Mouse (Mus musculus) MEL (cell line): ENCODE data around the gene Acly. TPM values are rescaled to one million over a fixed set of nuclear protein-coding genes. Genes with fewer than 3 reads are reported as not detected.

Experiments
- DNase-seq: peaks from one replicate; pipeline ENCODE4 v3.0.0; 2011; ENCODE audit warnings: low read depth, low spot score
- H3K27ac ChIP-seq: 2 replicates; pipeline ENCODE4 v1.5.1; 2012; ENCODE audit warnings: low read depth, mild to moderate bottlenecking, control low read depth, low read length, moderate library complexity; ENCODE audit not compliant: control insufficient read depth
- H3K27me3 ChIP-seq, 2 experiments: fragments of 150-350 bp in 1 of 2; sonication (generic) in 1 of 2; 2 replicates each; pipeline ENCODE4 v1.6.1; 2012; ENCODE audit warnings: low read length in 2 of 2, mild to moderate bottlenecking in 2 of 2, improper control_type of control experiment in 1 of 2, moderate library complexity in 1 of 2; ENCODE audit not compliant: insufficient read depth in 2 of 2, control insufficient read depth in 1 of 2
- H3K36me3 ChIP-seq, 2 experiments: 2 replicates each; pipeline ENCODE4 v1.6.1; 2012 to 2014; ENCODE audit warnings: low read length in 2 of 2, improper control_type of control experiment in 1 of 2, inconsistent platforms in 1 of 2, mild to moderate bottlenecking in 1 of 2; ENCODE audit not compliant: insufficient read depth in 2 of 2, control insufficient read depth in 1 of 2
- H3K4me1 ChIP-seq, 2 experiments: fragments of 150-350 bp in 1 of 2; sonication (generic) in 1 of 2; 2 replicates each; pipeline ENCODE4 v1.6.1; 2012; ENCODE audit warnings: low read length in 2 of 2, improper control_type of control experiment in 1 of 2, mild to moderate bottlenecking in 1 of 2; ENCODE audit not compliant: insufficient read depth in 2 of 2, control insufficient read depth in 1 of 2
- H3K4me3 ChIP-seq, 2 experiments: fragments of 150-350 bp in 1 of 2; sonication (generic) in 1 of 2; 2 replicates each; pipeline ENCODE4 v1.5.1; 2012; ENCODE audit warnings: low read depth in 2 of 2, low read length in 2 of 2, mild to moderate bottlenecking in 2 of 2, moderate library complexity in 2 of 2, control low read depth in 1 of 2, improper control_type of control experiment in 1 of 2; ENCODE audit not compliant: control insufficient read depth in 1 of 2, insufficient read depth in 1 of 2
- H3K79me2 ChIP-seq: 2 replicates; pipeline ENCODE4 v1.6.1; 2012; ENCODE audit warnings: mild to moderate bottlenecking, low read length, moderate library complexity; ENCODE audit not compliant: control insufficient read depth, poor library complexity, insufficient read depth
- H3K9ac ChIP-seq: 2 replicates; pipeline ENCODE4 v1.6.1; 2012; ENCODE audit warnings: low read depth, mild to moderate bottlenecking, control low read depth, low read length, moderate library complexity; ENCODE audit not compliant: control insufficient read depth, poor library complexity, severe bottlenecking
- H3K9me3 ChIP-seq: fragments of 150-350 bp; sonication (generic); replicated peaks from 2 replicates; pipeline ENCODE4 v1.6.1; 2012; ENCODE audit warnings: mild to moderate bottlenecking, low read length, improper control_type of control experiment, moderate library complexity; ENCODE audit not compliant: insufficient read depth
- CTCF ChIP-seq, 3 experiments: IDR thresholded peaks in 2 of 3; conservative IDR thresholded peaks in 1 of 3; 2 replicates each; pipeline ENCODE4 v1.5.1; 2011 to 2012; ENCODE audit warnings: low read length in 3 of 3, low read depth in 2 of 3, mild to moderate bottlenecking in 2 of 3, improper control_type of control experiment in 1 of 3, inconsistent platforms in 1 of 3, mixed read lengths in 1 of 3, moderate library complexity in 1 of 3; ENCODE audit not compliant: control insufficient read depth in 1 of 3, insufficient read depth in 1 of 3, poor library complexity in 1 of 3, severe bottlenecking in 1 of 3
- EP300 ChIP-seq, 2 experiments: IDR thresholded peaks; 2 replicates each; pipeline ENCODE4 v1.6.1; 2011; ENCODE audit warnings: improper control_type of control experiment in 2 of 2, low read length in 2 of 2, low read depth in 1 of 2, mild to moderate bottlenecking in 1 of 2
- POLR2A ChIP-seq, 2 experiments: IDR thresholded peaks; 2 replicates each; pipeline ENCODE4 v1.6.1; 2011 to 2012; ENCODE audit warnings: low read length in 2 of 2, mild to moderate bottlenecking in 2 of 2, control low read depth in 1 of 2, improper control_type of control experiment in 1 of 2, low read depth in 1 of 2, moderate library complexity in 1 of 2; ENCODE audit not compliant: control insufficient read depth in 1 of 2, insufficient read depth in 1 of 2, poor library complexity in 1 of 2
- TAL1 ChIP-seq: IDR thresholded peaks from 2 replicates; pipeline ENCODE4 v1.6.1; 2012; ENCODE audit warnings: mild to moderate bottlenecking, inconsistent platforms, low read length, moderate library complexity, mixed read lengths
- UBTF ChIP-seq: IDR thresholded peaks from 2 replicates; pipeline ENCODE4 v1.6.1; 2012; ENCODE audit warnings: low read depth, mild to moderate bottlenecking, inconsistent platforms, low read length, improper control_type of control experiment, moderate library complexity, borderline replicate concordance; ENCODE audit not compliant: insufficient read depth
- ZKSCAN1 ChIP-seq: IDR thresholded peaks from 2 replicates; pipeline ENCODE4 v1.6.1; 2012; ENCODE audit warnings: low read depth, mild to moderate bottlenecking, inconsistent platforms, low read length, improper control_type of control experiment, moderate library complexity
- ZMIZ1 ChIP-seq: IDR thresholded peaks from 2 replicates; pipeline ENCODE4 v1.6.1; 2012; ENCODE audit warnings: low read depth, mild to moderate bottlenecking, inconsistent platforms, low read length, improper control_type of control experiment, moderate library complexity
- polyA plus RNA-seq, 2 experiments: library from polyadenylated mRNA; stranded (reverse) in 1 of 2; unstranded in 1 of 2; fragments of >175 nt in 1 of 2; fragments of >200 nt in 1 of 2; gene quantifications; 2 replicates each; pipeline versions ENCODE4 v1.2.1 to v1.2.4; 2012; ENCODE audit warnings: low replicate concordance in 2 of 2, low read depth in 1 of 2; ENCODE audit not compliant: insufficient read length in 2 of 2, insufficient read depth in 1 of 2, missing spikeins in 1 of 2
- total RNA-seq: library from RNA; depleted of rRNA; stranded (reverse); fragments of 300-350 nt; gene quantifications from 2 replicates; pipeline ENCODE4 v1.2.3, GENCODE M21; 2012

Acly gene
- total and polyA plus RNA-seq, 3 experiments, result 167 to 234 TPM; not detected in 1

DNA sequence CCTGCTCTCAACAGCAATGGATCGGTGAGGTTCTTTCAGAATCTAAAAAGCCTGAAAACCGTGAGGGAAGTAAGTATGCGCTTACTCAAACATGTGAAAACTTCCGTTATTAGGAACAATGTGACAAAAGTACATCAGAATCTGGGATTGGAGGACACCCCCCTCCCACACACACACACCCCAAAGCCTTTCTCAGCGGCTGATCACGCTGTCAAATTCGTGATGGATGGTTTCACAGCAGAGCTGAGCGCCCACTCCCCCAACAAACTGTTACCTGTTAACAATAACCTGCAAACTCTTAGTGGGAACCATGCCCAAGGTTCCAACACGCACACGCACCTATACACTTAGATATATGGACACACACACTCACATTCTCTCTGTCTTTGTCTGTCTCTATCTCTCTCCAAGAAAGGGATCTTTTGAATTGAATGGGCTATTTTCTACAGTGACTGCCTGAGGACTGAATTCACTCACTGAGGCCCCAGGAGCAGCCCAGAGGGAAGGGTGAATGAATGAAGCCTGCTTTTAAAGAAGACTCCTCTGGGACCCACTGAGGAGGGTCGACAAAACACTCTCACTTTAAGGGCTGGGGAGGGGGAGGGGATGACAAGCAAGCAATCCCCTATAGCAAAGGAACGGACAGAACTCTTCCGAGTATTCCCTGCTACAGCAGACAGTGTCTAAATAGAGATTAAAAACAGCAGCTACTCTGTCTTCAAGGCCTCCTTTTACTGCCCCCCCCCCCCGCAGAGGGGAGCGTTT lies 1.6 kb downstream of the Acly start:
- H3K9me3 ChIP-seq, result no peaks in the 10 kb centered on the region
- no peaks in the 10 kb centered on the region for H3K27me3 ChIP-seq
- peaks cover 0 to 22% of the 10 kb centered on the region in 2 experiments; a peak in 3 of 4 replicates for H3K4me1 ChIP-seq
- H3K79me2 ChIP-seq, result peaks cover 30% of the 10 kb centered on the region
- H3K27ac ChIP-seq, result no peak overlapping the region
- H3K36me3 ChIP-seq, result peaks cover 23 to 24% of the 10 kb centered on the region in 2 experiments
- TF ChIP-seq EP300 (IDR thresholded peaks at IDR 0.05; ENCODE audit: low read depth in 1 of 2, low read length in 2 of 2) (0 out of 4 replicates have a peak, but pooled peaks of 1 of the 2 experiments have one; percentile 21), TAL1 (no peak), ZMIZ1 (no peak)
- peak overlapping the region; percentile 86 to 93 for H3K4me3 ChIP-seq
- H3K9ac ChIP-seq, result peak overlapping the region; percentile 89
- DNase-seq, result no peak

DNA sequence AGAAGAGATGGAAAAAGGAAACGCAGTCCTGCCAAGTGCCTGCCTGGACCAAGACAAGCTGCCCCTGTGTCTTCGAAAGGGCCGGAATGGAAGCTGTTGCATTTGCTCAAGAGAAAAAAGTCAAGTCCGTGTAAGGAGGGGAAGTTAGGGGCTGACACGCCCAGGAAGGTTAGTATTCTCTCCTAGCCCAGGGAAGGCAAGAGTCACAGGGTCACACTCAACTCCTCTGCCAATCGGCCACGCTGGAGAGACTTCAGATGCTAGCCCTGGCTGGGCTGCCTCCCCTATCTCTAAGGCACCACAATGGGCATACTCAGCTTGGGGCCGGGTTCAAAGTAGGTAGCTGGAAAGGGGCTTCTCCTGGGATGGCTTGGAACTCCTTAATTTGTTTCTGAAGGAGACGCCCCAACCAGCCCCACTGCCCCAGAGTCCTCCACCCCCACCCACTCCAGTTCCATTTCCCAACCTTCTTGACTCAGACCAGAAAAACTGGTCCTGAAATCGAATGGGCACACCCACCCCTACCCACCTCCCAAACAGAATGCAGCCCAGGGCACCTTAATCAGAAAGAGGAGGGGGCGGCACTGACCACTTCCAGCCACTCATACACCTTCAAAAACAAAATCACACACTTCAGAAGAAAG lies 2.7 kb downstream of the Acly start:
- Histone ChIP-seq H3K4me1 (peaks cover 0 to 22% of the 10 kb centered on the region in 2 experiments; a peak in 3 of 4 replicates), H3K9ac (0 out of 2 replicates have a peak overlapping the region, but pooled peaks have one; percentile 5), H3K9me3 (no peaks in the 10 kb centered on the region), H3K27me3 (no peaks in the 10 kb centered on the region), H3K27ac (no peak overlapping the region), H3K79me2 (peaks cover 30% of the 10 kb centered on the region), H3K36me3 (peaks cover 23 to 27% of the 10 kb centered on the region in 2 experiments), H3K4me3 (no peak overlapping the region)
- peak; percentile 36 for DNase-seq
- TF ChIP-seq ZKSCAN1 (no peak), CTCF (IDR thresholded peaks at IDR 0.05 in 2 of 3, conservative IDR thresholded peaks at IDR 0.05 in 1 of 3; ENCODE audit: control insufficient read depth in 1 of 3, insufficient read depth in 1 of 3, low read depth in 2 of 3, low read length in 3 of 3, poor library complexity in 1 of 3, severe bottlenecking in 1 of 3) (no peak), POLR2A (IDR thresholded peaks at IDR 0.05; ENCODE audit: control insufficient read depth in 1 of 2, insufficient read depth in 1 of 2, low read depth in 1 of 2, low read length in 2 of 2, poor library complexity in 1 of 2) (0 out of 4 replicates have a peak, but pooled peaks of 1 of the 2 experiments have one; percentile 5)

DNA sequence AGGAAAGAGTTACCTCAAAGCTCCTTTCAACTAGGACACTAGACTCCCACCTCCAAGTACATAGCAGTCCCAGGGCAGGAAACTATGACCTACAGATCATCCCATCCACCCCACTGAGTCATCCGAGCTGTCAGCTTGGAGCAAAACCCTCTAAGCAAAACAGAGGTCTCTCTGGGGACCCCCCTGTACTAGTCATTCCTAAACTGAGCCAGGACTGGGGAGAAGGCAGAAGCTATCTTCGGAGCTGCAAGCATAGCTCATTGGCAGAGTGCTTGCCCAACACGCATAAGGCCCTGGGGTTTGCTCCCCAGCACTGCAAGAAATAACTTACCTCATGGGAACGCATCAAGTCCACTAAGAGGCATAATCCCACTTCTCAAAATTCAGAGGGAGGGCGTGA lies 3.4 kb downstream of the Acly start:
- Histone ChIP-seq H3K79me2 (peaks cover 30% of the 10 kb centered on the region), H3K4me3 (no peak overlapping the region), H3K36me3 (peaks cover 23 to 34% of the 10 kb centered on the region in 2 experiments), H3K27ac (no peak overlapping the region), H3K9ac (no peak overlapping the region), H3K27me3 (no peaks in the 10 kb centered on the region), H3K4me1 (peaks cover 0 to 22% of the 10 kb centered on the region in 2 experiments; a peak in 3 of 4 replicates), H3K9me3 (no peaks in the 10 kb centered on the region)
- no peak for TF ChIP-seq UBTF
- no peak for DNase-seq
